Mouse (Mus musculus) spleen, adult 2 months (tissue): ENCODE data around the gene Mtmr11.

Experiments
- CTCF ChIP-seq: fragments of 200-500 bp; IDR thresholded peaks from 2 replicates; pipeline ENCODE4 v1.5.1; 2011; ENCODE audit warnings: mild to moderate bottlenecking, inconsistent platforms; ENCODE audit not compliant: insufficient read depth, insufficient read length, insufficient replicate concordance; ENCODE audit errors: extremely low read depth
- POLR2A ChIP-seq: fragments of 200-500 bp; IDR thresholded peaks from 2 replicates; pipeline ENCODE4 v1.6.1; 2011; ENCODE audit warnings: low read depth, low read length, inconsistent platforms

GRCm38 (mm10) chr3:96207819-96208218, 46.0 kb downstream of the Mtmr11 start:
- no peak for TF ChIP-seq POLR2A
- TF ChIP-seq CTCF = no peak
